In genomic region chr5:34538527-34538926, GRCm38 (mm10) we compare ENCODE assay signal across 10 mouse cellular contexts. TPM values are rescaled to one million over a fixed set of nuclear protein-coding genes. Genes with fewer than 3 reads are reported as not detected.
DNase-seq lines count a peak whose midpoint lies in the region; ATAC-seq and TF ChIP-seq lines count a peak whose summit lies in the region.
"Had no signal": no experiment of that assay in that cellular context is flagged by ENCODE, and none has a peak within 500 bp of the region (broad histone marks: within the 10 kb centered on the region; RNA-seq: fewer than 3 reads in every experiment).

No protein-coding gene starts in this region.

- H3K4me1 ChIP-seq in kidney, adult 2 months (ENCODE audit: control insufficient read depth, insufficient read depth, low read length) = peaks cover 8% of the 10 kb centered on the region; the same call in 1 of the 2 replicates
- peaks cover 9% of the 10 kb centered on the region; the same call in 1 of the 2 replicates for H3K4me1 ChIP-seq in kidney, embryonic 15.5 days
- no peaks in the 10 kb centered on the region for H3K4me1 ChIP-seq in liver, embryonic 14.5 days (replicated peaks; ENCODE audit: control insufficient read depth in 2 of 2, insufficient read depth in 2 of 2, low read length in 1 of 2)
- H3K4me1 ChIP-seq: limb, embryonic 12.5 days; stomach, embryonic 15.5 days had no signal

- no peak overlapping the region for H3K4me3 ChIP-seq in kidney, adult 2 months (ENCODE audit: insufficient read depth, low read depth, low read length)
- H3K4me3 ChIP-seq in kidney, embryonic 15.5 days (replicated peaks) = no peak overlapping the region
- H3K4me3 ChIP-seq in liver, embryonic 14.5 days (ENCODE audit: insufficient read depth in 1 of 2, low read depth in 2 of 2, low read length in 2 of 2) = no peak overlapping the region
- H3K4me3 ChIP-seq: limb, embryonic 12.5 days; stomach, embryonic 15.5 days had no signal

- H3K4me2 ChIP-seq in kidney, embryonic 15.5 days = no peak overlapping the region
- no peak overlapping the region for H3K4me2 ChIP-seq in liver, embryonic 14.5 days (ENCODE audit: low read depth)
- H3K4me2 ChIP-seq: limb, embryonic 12.5 days; stomach, embryonic 15.5 days had no signal

- peak; percentile 50 for TF ChIP-seq CTCF in kidney, adult 2 months (conservative IDR thresholded peaks at IDR 0.05; ENCODE audit: insufficient read depth, insufficient read length, low read depth, low read length)
- peak; percentile 65 for TF ChIP-seq CTCF in liver, embryonic 14.5 days (IDR thresholded peaks at IDR 0.05; ENCODE audit: low read depth)

- no peak overlapping the region for H3K9ac ChIP-seq in kidney, embryonic 15.5 days
- H3K9ac ChIP-seq in liver, embryonic 14.5 days (replicated peaks) = no peak overlapping the region
- H3K9ac ChIP-seq: limb, embryonic 12.5 days; stomach, embryonic 15.5 days had no signal

- peak; percentile 24 for DNase-seq in kidney, adult 2 months
- DNase-seq in R1 (ENCODE audit: low read depth, low spot score) = peak; percentile 80
- DNase-seq in liver, embryonic 14.5 days (ENCODE audit: low read depth in 3 of 3, low spot score in 3 of 3) = no peak
- peak; percentile 88 for DNase-seq in splenic B cell, adult 2 months (ENCODE audit: low read depth, low spot score)
- no peak for DNase-seq in right cerebral cortex, postnatal 14 days
- DNase-seq in urinary bladder, adult 18-20 months (ENCODE audit: low spot score in 2 of 2) = no peak
- DNase-seq in adrenal gland, postnatal 4 days (ENCODE audit: low spot score in 2 of 2) = no peak

- 37% methylated on average over 5 of the region's 5 CpGs for WGBS in kidney, adult 2 months
- WGBS in kidney, embryonic 15.5 days = 32% methylated on average over 5 of the region's 5 CpGs
- 21% methylated on average over 5 of the region's 5 CpGs for WGBS in liver, embryonic 14.5 days (ENCODE audit: insufficient replicate concordance)

- no peaks in the 10 kb centered on the region for H3K27me3 ChIP-seq in kidney, adult 2 months (replicated peaks; ENCODE audit: control insufficient read depth, insufficient read depth, low read length)
- H3K27me3 ChIP-seq in kidney, embryonic 15.5 days = no peaks in the 10 kb centered on the region
- no peaks in the 10 kb centered on the region; the same call in 1 of the 2 replicates for H3K27me3 ChIP-seq in liver, embryonic 14.5 days (ENCODE audit: control insufficient read depth, insufficient read depth, low read length)
- no peaks in the 10 kb centered on the region for H3K27me3 ChIP-seq in splenic B cell, adult 2 months (ENCODE audit: control insufficient read depth, insufficient read depth, low read length, poor library complexity, severe bottlenecking)
- H3K27me3 ChIP-seq: limb, embryonic 12.5 days; stomach, embryonic 15.5 days had no signal

- TF ChIP-seq POLR2A in kidney, adult 2 months (IDR thresholded peaks at IDR 0.05; ENCODE audit: low read depth, low read length) = no peak

- no peak for ATAC-seq in kidney, embryonic 15.5 days (replicated peaks; ENCODE audit: low FRiP score)
- ATAC-seq in liver, embryonic 14.5 days (ENCODE audit: insufficient read depth) = 0 out of 2 replicates have a peak, but pooled peaks have one; percentile 22

- H3K36me3 ChIP-seq in kidney, adult 2 months (ENCODE audit: control insufficient read depth, insufficient read depth, low read length) = no peaks in the 10 kb centered on the region
- H3K36me3 ChIP-seq in kidney, embryonic 15.5 days = no peaks in the 10 kb centered on the region
- H3K36me3 ChIP-seq in liver, embryonic 14.5 days (replicated peaks; ENCODE audit: control insufficient read depth, insufficient read depth, low read depth) = no peaks in the 10 kb centered on the region
- H3K36me3 ChIP-seq in splenic B cell, adult 2 months (ENCODE audit: control insufficient read depth, insufficient read depth, low read length, poor library complexity, severe bottlenecking) = peaks cover 2% of the 10 kb centered on the region; the same call in 1 of the 2 replicates
- H3K36me3 ChIP-seq: limb, embryonic 12.5 days; stomach, embryonic 15.5 days had no signal

- no peaks in the 10 kb centered on the region for H3K9me3 ChIP-seq in kidney, embryonic 15.5 days (replicated peaks)
- no peaks in the 10 kb centered on the region for H3K9me3 ChIP-seq in liver, embryonic 14.5 days (ENCODE audit: control insufficient read depth, low read length)
- H3K9me3 ChIP-seq: limb, embryonic 12.5 days; stomach, embryonic 15.5 days had no signal

- H3K27ac ChIP-seq in kidney, adult 2 months (ENCODE audit: insufficient read depth, low read depth, low read length) = no peak overlapping the region
- H3K27ac ChIP-seq in kidney, embryonic 15.5 days = no peak overlapping the region
- H3K27ac ChIP-seq in liver, embryonic 14.5 days = no peak overlapping the region
- H3K27ac ChIP-seq: limb, embryonic 12.5 days; stomach, embryonic 15.5 days had no signal

- TF ChIP-seq EP300 in liver, embryonic 14.5 days (IDR thresholded peaks at IDR 0.05; ENCODE audit: low read depth) = no peak

RNA-seq across cellular contexts. Expression of gene Sh3bp2, which starts 12.9 kb away (rescaled TPM):
- polyA plus RNA-seq in kidney, adult 2 months (2012; rRNA removed) = 8.1 and 8.6 TPM in 2 replicates
- 7.6 and 10.3 TPM in 2 replicates for polyA plus RNA-seq in kidney, embryonic 15.5 days (2015; fragmentation: Nextera tagmentation; extraction: Ambion mirVana)
- polyA plus RNA-seq in liver, embryonic 14.5 days (2012; rRNA removed) = 4.6 and 5.2 TPM in 2 replicates
- 3.5 and 4.9 TPM in 2 replicates for polyA plus RNA-seq in liver, embryonic 14.5 days (2014; fragmentation: Nextera tagmentation; extraction: Ambion mirVana)
- total RNA-seq in adrenal gland, postnatal 4 days (2021) = 10 to 100 TPM; 10.7 to 14.5 TPM

RNA-seq across cellular contexts. Expression of gene Tnip2, which starts 24.7 kb away (rescaled TPM):
- 11.4 and 13.6 TPM in 2 replicates for polyA plus RNA-seq in kidney, adult 2 months (2012; rRNA removed)
- polyA plus RNA-seq in kidney, embryonic 15.5 days (2015; fragmentation: Nextera tagmentation; extraction: Ambion mirVana) = 18.4 and 21.9 TPM in 2 replicates
- polyA plus RNA-seq in liver, embryonic 14.5 days (2012; rRNA removed) = 3.0 and 5.0 TPM in 2 replicates
- 3.2 and 4.4 TPM in 2 replicates for polyA plus RNA-seq in liver, embryonic 14.5 days (2014; fragmentation: Nextera tagmentation; extraction: Ambion mirVana)
- 10 to 100 TPM; 28.0 to 28.4 TPM for total RNA-seq in adrenal gland, postnatal 4 days (2021)

RNA-seq across cellular contexts. Expression of gene Add1, which starts 34.9 kb away (rescaled TPM):
- polyA plus RNA-seq in kidney, adult 2 months (2012; rRNA removed) = 129 and 135 TPM in 2 replicates
- polyA plus RNA-seq in kidney, embryonic 15.5 days (2015; fragmentation: Nextera tagmentation; extraction: Ambion mirVana) = 178 and 200 TPM in 2 replicates
- 106 and 118 TPM in 2 replicates for polyA plus RNA-seq in liver, embryonic 14.5 days (2012; rRNA removed)
- polyA plus RNA-seq in liver, embryonic 14.5 days (2014; fragmentation: Nextera tagmentation; extraction: Ambion mirVana) = 113 and 137 TPM in 2 replicates
- 100 to 1,000 TPM; 215 to 240 TPM for total RNA-seq in adrenal gland, postnatal 4 days (2021)

Comparison
In these comparisons a context has a peak if more than half of its experiments do, and no peak if none do; other contexts are left out.
1. DNase-seq: peak in kidney, adult 2 months (single experiment), R1 (single experiment) and splenic B cell, adult 2 months (single experiment); none in liver, embryonic 14.5 days (0 of 3), right cerebral cortex, postnatal 14 days (single experiment), urinary bladder, adult 18-20 months (0 of 2) and adrenal gland, postnatal 4 days (0 of 2).